ENCODE assay signal across 8 mouse cellular contexts in genomic region chr7:101970429-101970775, GRCm38 (mm10). TPM values are rescaled to one million over a fixed set of nuclear protein-coding genes. Genes with fewer than 3 reads are reported as not detected.
DNase-seq lines count a peak whose midpoint lies in the region; ATAC-seq and TF ChIP-seq lines count a peak whose summit lies in the region.

No protein-coding gene starts in this region.

- TF ChIP-seq RAD21 in CH12.LX (IDR thresholded peaks at IDR 0.05; ENCODE audit: low read depth, low read length): no peak

- peak overlapping the region; percentile 88 for H3K9ac ChIP-seq in CH12.LX (ENCODE audit: insufficient read depth, low read depth)
- peak overlapping the region; percentile 95 for H3K9ac ChIP-seq in forebrain, embryonic 14.5 days (ENCODE audit: low read length)
- peak overlapping the region; percentile 69 for H3K9ac ChIP-seq in liver, embryonic 15.5 days
- peak overlapping the region; percentile 89 for H3K9ac ChIP-seq in neural tube, embryonic 13.5 days
- H3K9ac ChIP-seq in stomach, postnatal 0 days (ENCODE audit: low read length): peak overlapping the region; percentile 84

- DNase-seq in CH12.LX (ENCODE audit: extremely low read depth): peak; percentile 64
- DNase-seq in adrenal gland, postnatal 4 days (ENCODE audit: low spot score in 2 of 2): peak; percentile 65 to 84
- peak; percentile 97 for DNase-seq in forebrain, embryonic 14.5 days (ENCODE audit: low spot score)
- DNase-seq in heart, postnatal 10 days: peak; percentile 93 to 95
- DNase-seq in kidney, postnatal 4 days: peak; percentile 96 to 97
- DNase-seq in stomach, postnatal 0 days (ENCODE audit: low spot score): peak; percentile 95

- H3K27ac ChIP-seq in CH12.LX (ENCODE audit: insufficient read depth, low read depth): peak overlapping the region; percentile 84
- peak overlapping the region; percentile 100 for H3K27ac ChIP-seq in forebrain, embryonic 14.5 days (ENCODE audit: low read depth, low read length)
- H3K27ac ChIP-seq in liver, embryonic 15.5 days (replicated peaks): peak overlapping the region; percentile 89
- H3K27ac ChIP-seq in neural tube, embryonic 13.5 days (replicated peaks): peak overlapping the region; percentile 99
- peak overlapping the region; percentile 100 for H3K27ac ChIP-seq in stomach, postnatal 0 days (replicated peaks)

- H3K9me3 ChIP-seq in CH12.LX (replicated peaks; ENCODE audit: low read length): no peaks in the 10 kb centered on the region
- no peaks in the 10 kb centered on the region for H3K9me3 ChIP-seq in forebrain, embryonic 14.5 days (replicated peaks; ENCODE audit: control insufficient read depth, low read length)
- H3K9me3 ChIP-seq in liver, embryonic 15.5 days (replicated peaks): no peaks in the 10 kb centered on the region
- no peaks in the 10 kb centered on the region for H3K9me3 ChIP-seq in neural tube, embryonic 13.5 days
- H3K9me3 ChIP-seq in stomach, postnatal 0 days (ENCODE audit: control insufficient read depth, low read length): no peaks in the 10 kb centered on the region

- peak; percentile 75 for ATAC-seq in forebrain, embryonic 14.5 days
- ATAC-seq in liver, embryonic 15.5 days (ENCODE audit: insufficient read depth): peak; percentile 58
- peak; percentile 81 for ATAC-seq in neural tube, embryonic 13.5 days (ENCODE audit: low read depth)
- peak; percentile 78 for ATAC-seq in stomach, postnatal 0 days (ENCODE audit: low FRiP score, low TSS enrichment)

- H3K36me3 ChIP-seq in CH12.LX (replicated peaks in 1 of 2; ENCODE audit: control insufficient read depth in 1 of 2, insufficient read depth in 1 of 2, low read length in 1 of 2): peaks cover 0 to 19% of the 10 kb centered on the region in 2 experiments
- H3K36me3 ChIP-seq in forebrain, embryonic 14.5 days (ENCODE audit: control insufficient read depth, insufficient read depth, low read length): no peaks in the 10 kb centered on the region
- H3K36me3 ChIP-seq in liver, embryonic 15.5 days (replicated peaks): no peaks in the 10 kb centered on the region
- H3K36me3 ChIP-seq in neural tube, embryonic 13.5 days: no peaks in the 10 kb centered on the region
- no peaks in the 10 kb centered on the region for H3K36me3 ChIP-seq in stomach, postnatal 0 days (ENCODE audit: control insufficient read depth, insufficient read depth, low read length)

- WGBS in forebrain, embryonic 14.5 days: 0% methylated on average over 14 of the region's 17 CpGs
- WGBS in liver, embryonic 15.5 days (ENCODE audit: insufficient replicate concordance): 2% methylated on average over 17 of the region's 17 CpGs
- 0% methylated on average over 15 of the region's 17 CpGs for WGBS in neural tube, embryonic 13.5 days
- WGBS in stomach, postnatal 0 days: under 1% methylated on average over 15 of the region's 17 CpGs

- H3K4me3 ChIP-seq in CH12.LX (replicated peaks in 1 of 3; ENCODE audit: low read depth in 2 of 3, low read length in 2 of 3, poor library complexity in 1 of 3): peak overlapping the region; percentile 69 to 86 (median 75)
- peak overlapping the region; percentile 68 for H3K4me3 ChIP-seq in forebrain, embryonic 14.5 days (ENCODE audit: low read depth, low read length)
- H3K4me3 ChIP-seq in liver, embryonic 15.5 days (replicated peaks): peak overlapping the region; percentile 71
- H3K4me3 ChIP-seq in neural tube, embryonic 13.5 days: peak overlapping the region; percentile 64
- H3K4me3 ChIP-seq in stomach, postnatal 0 days (ENCODE audit: low read depth, low read length): peak overlapping the region; percentile 72

- no peak for TF ChIP-seq POLR2A in CH12.LX (IDR thresholded peaks at IDR 0.05; ENCODE audit: low read depth, low read length)

- intact Hi-C loops in heart, postnatal 10 days (cut with DNase I): loop anchor here (5.0 kb wide), 1 partner anchor 63 kb away; the partner anchor contains the start of genes Lamtor1 and Tomt

- no peak for TF ChIP-seq CTCF in CH12.LX (conservative IDR thresholded peaks at IDR 0.05 in 1 of 2, IDR thresholded peaks at IDR 0.05 in 1 of 2; ENCODE audit: low read depth in 2 of 2, low read length in 2 of 2)
- no peak for TF ChIP-seq CTCF in stomach, postnatal 0 days (IDR thresholded peaks at IDR 0.05; ENCODE audit: low read depth)

- TF ChIP-seq EP300 in CH12.LX (IDR thresholded peaks at IDR 0.05; ENCODE audit: low read length): no peak
- no peak for TF ChIP-seq EP300 in stomach, postnatal 0 days (optimal IDR thresholded peaks at IDR 0.05)

- no peaks in the 10 kb centered on the region for H3K27me3 ChIP-seq in CH12.LX (replicated peaks)
- H3K27me3 ChIP-seq in forebrain, embryonic 14.5 days (replicated peaks; ENCODE audit: control insufficient read depth, insufficient read depth, low read length): no peaks in the 10 kb centered on the region
- H3K27me3 ChIP-seq in liver, embryonic 15.5 days: no peaks in the 10 kb centered on the region
- no peaks in the 10 kb centered on the region for H3K27me3 ChIP-seq in neural tube, embryonic 13.5 days
- H3K27me3 ChIP-seq in stomach, postnatal 0 days (ENCODE audit: control insufficient read depth, insufficient read depth, low read length): no peaks in the 10 kb centered on the region

- H3K79me2 ChIP-seq in CH12.LX (replicated peaks; ENCODE audit: control insufficient read depth, extremely low read depth, insufficient read depth, poor library complexity, severe bottlenecking): peaks cover 33% of the 10 kb centered on the region

- dilution Hi-C loops in CH12.LX (cut with MboI; ENCODE audit: extremely low pct_ligation_motif_present, extremely low pct_unique_long_range_greater_than_20kb, low sequenced_read_pairs): no loop called here

- H3K4me1 ChIP-seq in CH12.LX (ENCODE audit: control insufficient read depth in 1 of 2, insufficient read depth in 2 of 2): peaks cover 2 to 65% of the 10 kb centered on the region in 2 experiments; a peak in 3 of 4 replicates
- H3K4me1 ChIP-seq in forebrain, embryonic 14.5 days (ENCODE audit: control insufficient read depth, insufficient read depth, low read length): peaks cover 23% of the 10 kb centered on the region
- H3K4me1 ChIP-seq in liver, embryonic 15.5 days (replicated peaks): peaks cover 76% of the 10 kb centered on the region
- peaks cover 57% of the 10 kb centered on the region for H3K4me1 ChIP-seq in neural tube, embryonic 13.5 days (replicated peaks)
- H3K4me1 ChIP-seq in stomach, postnatal 0 days (replicated peaks; ENCODE audit: control insufficient read depth, insufficient read depth): peaks cover 3% of the 10 kb centered on the region; the same call in 1 of the 2 replicates

- in situ Hi-C loops in CH12.LX (cut with MboI; ENCODE audit: low pct_ligation_motif_present, low pct_unique_long_range_greater_than_20kb, low sequenced_read_pairs): no loop called here

- peak overlapping the region; percentile 76 for H3K4me2 ChIP-seq in CH12.LX (ENCODE audit: insufficient read depth, low read depth, poor library complexity, severe bottlenecking)
- peak overlapping the region; percentile 63 for H3K4me2 ChIP-seq in forebrain, embryonic 14.5 days (ENCODE audit: low read length)
- peak overlapping the region; percentile 98 for H3K4me2 ChIP-seq in liver, embryonic 15.5 days
- peak overlapping the region; percentile 72 for H3K4me2 ChIP-seq in neural tube, embryonic 13.5 days
- H3K4me2 ChIP-seq in stomach, postnatal 0 days (replicated peaks; ENCODE audit: low read depth): peak overlapping the region; percentile 82

TF ChIP-seq in CH12.LX, 34 proteins besides CTCF, POLR2A, EP300 and RAD21 (continues in another document):
- TF ChIP-seq USF2 (conservative IDR thresholded peaks at IDR 0.05; ENCODE audit: low read depth, low read length): no peak
- no peak for TF ChIP-seq ZC3H11A (IDR thresholded peaks at IDR 0.05; ENCODE audit: low read depth, low read length)
- TF ChIP-seq KAT2A (IDR thresholded peaks at IDR 0.05; ENCODE audit: insufficient replicate concordance, low read length): no peak
- TF ChIP-seq MYC (IDR thresholded peaks at IDR 0.05; ENCODE audit: low read depth, low read length): no peak
- no peak for TF ChIP-seq TBP (conservative IDR thresholded peaks at IDR 0.05; ENCODE audit: low read depth, low read length)
- no peak for TF ChIP-seq E2F4 (IDR thresholded peaks at IDR 0.05; ENCODE audit: insufficient replicate concordance, low read depth, low read length)
- TF ChIP-seq USF1 (IDR thresholded peaks at IDR 0.05; ENCODE audit: low read depth, low read length): no peak

RNA-seq across cellular contexts. Expression of gene Numa1, which starts 36.5 kb away (rescaled TPM):
- total RNA-seq in CH12.LX (2012; rRNA removed) (56.4 and 57.6 TPM in 2 replicates), CH12.LX (2014; rRNA removed) (38.0 and 38.2 TPM in 2 replicates)
- 75.7 and 79.5 TPM in 2 replicates for polyA plus RNA-seq in CH12.LX (2012; ENCODE audit: insufficient read length, low read depth)
- total RNA-seq in adrenal gland, postnatal 4 days (2021): 100 to 1,000 TPM; 179 to 203 TPM
- polyA plus RNA-seq in forebrain, embryonic 14.5 days (2014; fragmentation: Nextera tagmentation; extraction: Ambion mirVana): 72.4 and 74.4 TPM in 2 replicates
- 100 to 1,000 TPM in 1 of 2 experiments, 10 to 100 TPM in 1; 97.4 to 113 TPM for total RNA-seq in heart, postnatal 10 days (2021)
- 30.1 and 33.6 TPM in 2 replicates for polyA plus RNA-seq in liver, embryonic 15.5 days (2015; fragmentation: Nextera tagmentation; extraction: Ambion mirVana)
- 46.2 and 50.1 TPM in 2 replicates for polyA plus RNA-seq in neural tube, embryonic 13.5 days (2015; fragmentation: Nextera tagmentation; extraction: Ambion mirVana)
- 20.7 and 21.9 TPM in 2 replicates for polyA plus RNA-seq in stomach, postnatal 0 days (2015; fragmentation: Nextera tagmentation; extraction: Ambion mirVana)

RNA-seq across cellular contexts. Expression of gene Lrrc51, which starts 36.7 kb away (rescaled TPM):
- total RNA-seq in CH12.LX (2012; rRNA removed) (3.9 and 5.6 TPM in 2 replicates), CH12.LX (2014; rRNA removed) (5.2 and 6.6 TPM in 2 replicates)
- polyA plus RNA-seq in CH12.LX (2012; ENCODE audit: insufficient read length, low read depth): 3.2 and 4.9 TPM in 2 replicates
- 1 to 10 TPM; 6.1 to 8.3 TPM for total RNA-seq in adrenal gland, postnatal 4 days (2021)
- polyA plus RNA-seq in forebrain, embryonic 14.5 days (2014; fragmentation: Nextera tagmentation; extraction: Ambion mirVana): 9.6 and 12.9 TPM in 2 replicates
- total RNA-seq in heart, postnatal 10 days (2021): 1 to 10 TPM; 2.4 to 2.9 TPM
- polyA plus RNA-seq in liver, embryonic 15.5 days (2015; fragmentation: Nextera tagmentation; extraction: Ambion mirVana): 1.6 and 1.7 TPM in 2 replicates
- polyA plus RNA-seq in neural tube, embryonic 13.5 days (2015; fragmentation: Nextera tagmentation; extraction: Ambion mirVana): 6.6 and 8.3 TPM in 2 replicates
- polyA plus RNA-seq in stomach, postnatal 0 days (2015; fragmentation: Nextera tagmentation; extraction: Ambion mirVana): 6.8 and 7.0 TPM in 2 replicates

RNA-seq across cellular contexts. Expression of gene Il18bp, which starts 48.1 kb away (rescaled TPM):
- 1.9 and 2.6 TPM in 2 replicates for total RNA-seq in CH12.LX (2012; rRNA removed)
- total RNA-seq in CH12.LX (2014; rRNA removed): 1.7 and 1.9 TPM in 2 replicates
- polyA plus RNA-seq in CH12.LX (2012; ENCODE audit: insufficient read length, low read depth): 2.9 and 3.3 TPM in 2 replicates
- total RNA-seq in adrenal gland, postnatal 4 days (2021): 10 to 100 TPM; 11.5 to 11.6 TPM
- 2.0 and 2.9 TPM in 2 replicates for polyA plus RNA-seq in forebrain, embryonic 14.5 days (2014; fragmentation: Nextera tagmentation; extraction: Ambion mirVana)
- 1 to 10 TPM; 4.4 to 5.7 TPM for total RNA-seq in heart, postnatal 10 days (2021)
- 22.9 and 31.8 TPM in 2 replicates for polyA plus RNA-seq in liver, embryonic 15.5 days (2015; fragmentation: Nextera tagmentation; extraction: Ambion mirVana)
- 3.7 and 4.6 TPM in 2 replicates for polyA plus RNA-seq in neural tube, embryonic 13.5 days (2015; fragmentation: Nextera tagmentation; extraction: Ambion mirVana)
- 0.99 and 1.2 TPM in 2 replicates for polyA plus RNA-seq in stomach, postnatal 0 days (2015; fragmentation: Nextera tagmentation; extraction: Ambion mirVana)

Comparison
In these comparisons a context has a peak if more than half of its experiments do, and no peak if none do; other contexts are left out.
1. Peak in every context shown above with its lines: DNase-seq, ATAC-seq, H3K4me3 ChIP-seq and H3K27ac ChIP-seq.